Mouse (Mus musculus): ENCODE measurements around the gene Ssu2. TPM values are rescaled to one million over a fixed set of nuclear protein-coding genes. Genes with fewer than 3 reads are reported as not detected.

Gene Ssu2
- polyA plus RNA-seq, 1 experiment from 2014 or later = 1.4 TPM

DNA sequence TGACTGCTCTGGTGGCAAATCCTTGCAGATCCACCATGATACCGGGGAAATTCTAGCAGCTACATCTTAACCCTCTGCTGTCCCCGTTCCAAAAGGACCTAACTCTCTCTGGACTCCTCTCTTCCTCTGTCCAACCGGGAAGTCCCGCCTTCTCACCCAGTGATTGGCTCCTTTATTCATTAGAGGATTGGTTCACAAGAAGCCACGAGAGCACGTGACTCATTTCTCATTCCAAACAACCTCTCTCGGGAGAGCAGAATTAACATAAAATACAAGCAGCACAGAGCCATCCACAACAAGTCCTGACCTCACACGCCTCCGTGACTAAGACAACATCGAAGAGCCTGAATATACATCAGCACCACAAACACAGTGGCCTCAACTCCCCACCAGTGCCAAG is 22.5 kb downstream of the Ssu2 start:
- Histone ChIP-seq H3K4me3 (ENCODE audit: low read depth, low read length) (no peak overlapping the region), H3K9me3 (replicated peaks; ENCODE audit: control insufficient read depth, low read length) (no peaks in the 10 kb centered on the region), H3K36me3 (replicated peaks; ENCODE audit: control insufficient read depth, insufficient read depth, low read depth, low read length) (no peaks in the 10 kb centered on the region), H3K27me3 (ENCODE audit: control insufficient read depth, insufficient read depth, low read length) (no peaks in the 10 kb centered on the region), H3K4me1 (ENCODE audit: control insufficient read depth, insufficient read depth, low read length) (no peaks in the 10 kb centered on the region), H3K4me2 (ENCODE audit: low read depth, low read length) (no peak overlapping the region), H3K27ac (replicated peaks; ENCODE audit: low read depth, low read length) (no peak overlapping the region), H3K9ac (replicated peaks; ENCODE audit: low read length) (no peak overlapping the region)
- DNase-seq (ENCODE audit: low spot score) (no peak), ATAC-seq (replicated peaks; ENCODE audit: insufficient number of reproducible peaks, low FRiP score, low TSS enrichment, low read depth) (no peak)
- 84% methylated on average over 10 of the region's 10 CpGs for WGBS

DNA sequence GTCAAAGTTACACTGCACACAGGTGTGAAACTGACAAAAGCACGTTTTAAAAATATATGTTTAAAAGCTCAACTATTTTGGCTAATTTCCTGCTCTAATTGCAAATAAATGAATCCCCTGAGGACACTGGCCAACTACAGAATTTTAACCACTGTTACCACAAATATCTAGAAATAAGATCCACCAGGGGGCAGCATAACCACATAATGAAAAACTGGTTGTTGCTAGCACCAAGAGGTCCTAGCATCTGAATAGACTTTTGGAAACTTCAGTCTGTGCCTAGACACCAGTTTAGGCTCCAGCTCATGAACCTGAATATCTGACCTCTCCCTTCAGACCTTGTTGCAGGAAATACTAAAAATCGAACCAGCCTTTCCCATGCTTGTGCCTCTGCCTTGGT is 23.2 kb downstream of the Ssu2 start:
- Histone ChIP-seq H3K9me3 (replicated peaks; ENCODE audit: control insufficient read depth, low read length) (no peaks in the 10 kb centered on the region), H3K27ac (replicated peaks; ENCODE audit: low read depth, low read length) (no peak overlapping the region), H3K4me2 (ENCODE audit: low read depth, low read length) (no peak overlapping the region), H3K4me3 (ENCODE audit: low read depth, low read length) (no peak overlapping the region), H3K27me3 (ENCODE audit: control insufficient read depth, insufficient read depth, low read length) (no peaks in the 10 kb centered on the region), H3K4me1 (ENCODE audit: control insufficient read depth, insufficient read depth, low read length) (no peaks in the 10 kb centered on the region), H3K36me3 (replicated peaks; ENCODE audit: control insufficient read depth, insufficient read depth, low read depth, low read length) (no peaks in the 10 kb centered on the region), H3K9ac (replicated peaks; ENCODE audit: low read length) (no peak overlapping the region)
- no peak for ATAC-seq (replicated peaks; ENCODE audit: insufficient number of reproducible peaks, low FRiP score, low TSS enrichment, low read depth)
- 49% methylated on average over 2 of the region's 2 CpGs for WGBS
- peak; percentile 80 for DNase-seq (ENCODE audit: low spot score)

DNA sequence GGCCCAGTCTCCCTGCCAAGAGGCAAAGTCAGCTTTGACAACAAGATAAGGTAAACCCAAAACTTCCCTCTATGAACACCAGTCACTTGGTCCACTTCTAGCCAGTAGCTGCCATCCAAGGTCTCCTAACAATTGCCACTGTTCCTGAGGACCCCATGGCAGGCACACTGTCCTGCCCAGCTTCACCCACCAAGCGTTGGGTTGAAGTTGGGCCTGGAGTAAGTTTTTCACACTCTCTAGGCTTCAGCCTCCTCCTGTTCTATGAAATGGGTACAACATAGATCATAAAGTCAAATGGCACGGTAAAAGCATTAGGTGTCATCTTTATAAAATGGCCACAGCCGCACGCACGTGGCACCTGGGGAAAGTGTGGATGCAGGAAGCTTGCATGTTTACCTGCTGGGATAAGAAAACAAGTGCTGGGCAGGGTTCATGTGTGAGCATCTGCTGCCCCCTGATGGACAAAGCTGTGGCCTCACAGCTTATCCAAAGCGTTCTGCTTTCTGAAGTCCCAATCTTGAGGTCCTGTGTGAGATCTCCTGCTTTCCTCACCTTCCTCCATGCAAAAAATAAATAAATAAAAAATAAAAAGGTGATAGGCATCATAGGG is 25.4 kb downstream of the Ssu2 start:
- Histone ChIP-seq H3K27me3 (ENCODE audit: control insufficient read depth, insufficient read depth, low read length) (no peaks in the 10 kb centered on the region), H3K9me3 (replicated peaks; ENCODE audit: control insufficient read depth, low read length) (no peaks in the 10 kb centered on the region), H3K36me3 (replicated peaks; ENCODE audit: control insufficient read depth, insufficient read depth, low read depth, low read length) (no peaks in the 10 kb centered on the region), H3K4me3 (ENCODE audit: low read depth, low read length) (no peak overlapping the region), H3K9ac (replicated peaks; ENCODE audit: low read length) (no peak overlapping the region), H3K4me2 (ENCODE audit: low read depth, low read length) (no peak overlapping the region), H3K27ac (replicated peaks; ENCODE audit: low read depth, low read length) (no peak overlapping the region), H3K4me1 (ENCODE audit: control insufficient read depth, insufficient read depth, low read length) (no peaks in the 10 kb centered on the region)
- 37% methylated on average over 6 of the region's 6 CpGs for WGBS
- ATAC-seq (replicated peaks; ENCODE audit: insufficient number of reproducible peaks, low FRiP score, low TSS enrichment, low read depth) (0 out of 2 replicates have a peak, but pooled peaks have one; percentile 47), DNase-seq (ENCODE audit: low spot score) (peak; percentile 75)

DNA sequence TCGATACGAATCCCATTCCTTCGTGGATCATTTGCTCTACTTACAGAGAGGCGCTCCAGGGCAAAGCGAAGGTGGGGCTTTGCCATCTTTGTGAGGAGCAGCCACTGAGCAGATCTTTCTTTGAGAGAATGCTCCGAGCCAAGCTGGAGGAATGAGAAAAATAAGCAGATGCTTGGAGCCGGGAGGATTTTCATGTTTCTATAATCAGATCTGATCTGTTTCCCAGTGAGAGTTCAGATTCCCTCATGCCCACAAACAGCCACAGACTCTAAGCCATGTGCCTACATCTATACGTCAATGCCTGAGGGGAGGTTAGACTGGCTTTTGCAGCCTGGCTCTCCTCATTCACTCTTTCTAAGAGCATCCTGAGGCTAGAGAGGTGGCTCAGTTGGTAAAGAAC is 27.1 kb downstream of the Ssu2 start:
- DNase-seq (ENCODE audit: low spot score) (no peak), ATAC-seq (replicated peaks; ENCODE audit: insufficient number of reproducible peaks, low FRiP score, low TSS enrichment, low read depth) (no peak)
- Histone ChIP-seq H3K4me2 (ENCODE audit: low read depth, low read length) (no peak overlapping the region), H3K4me1 (ENCODE audit: control insufficient read depth, insufficient read depth, low read length) (no peaks in the 10 kb centered on the region), H3K9ac (replicated peaks; ENCODE audit: low read length) (no peak overlapping the region), H3K36me3 (replicated peaks; ENCODE audit: control insufficient read depth, insufficient read depth, low read depth, low read length) (no peaks in the 10 kb centered on the region), H3K4me3 (ENCODE audit: low read depth, low read length) (no peak overlapping the region), H3K27ac (replicated peaks; ENCODE audit: low read depth, low read length) (no peak overlapping the region), H3K27me3 (ENCODE audit: control insufficient read depth, insufficient read depth, low read length) (no peaks in the 10 kb centered on the region), H3K9me3 (replicated peaks; ENCODE audit: control insufficient read depth, low read length) (no peaks in the 10 kb centered on the region)
- WGBS = 86% methylated on average over 8 of the region's 8 CpGs

DNA sequence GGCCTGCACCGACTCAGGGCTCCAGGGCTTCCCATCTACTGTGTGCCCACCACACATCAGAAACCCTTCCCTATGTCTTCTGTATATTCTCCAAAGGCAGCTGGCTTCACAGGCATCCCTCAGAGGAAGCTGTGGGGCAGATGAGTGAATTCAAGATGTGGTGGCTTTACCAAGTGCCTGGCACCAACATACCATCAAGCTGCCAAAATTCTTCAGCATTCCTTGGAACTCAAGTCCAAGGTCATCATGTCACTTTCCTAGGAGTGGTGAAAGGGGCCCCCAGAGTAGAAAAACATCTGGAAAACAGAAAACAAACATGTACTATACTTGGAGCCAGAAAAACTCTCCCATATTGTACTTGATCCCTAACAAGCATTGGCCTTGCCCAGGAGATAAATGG is 28.5 kb downstream of the Ssu2 start:
- Histone ChIP-seq H3K9ac (replicated peaks; ENCODE audit: low read length) (no peak overlapping the region), H3K27me3 (ENCODE audit: control insufficient read depth, insufficient read depth, low read length) (no peaks in the 10 kb centered on the region), H3K4me3 (ENCODE audit: low read depth, low read length) (no peak overlapping the region), H3K27ac (replicated peaks; ENCODE audit: low read depth, low read length) (no peak overlapping the region), H3K36me3 (replicated peaks; ENCODE audit: control insufficient read depth, insufficient read depth, low read depth, low read length) (no peaks in the 10 kb centered on the region), H3K4me1 (ENCODE audit: control insufficient read depth, insufficient read depth, low read length) (no peaks in the 10 kb centered on the region), H3K9me3 (replicated peaks; ENCODE audit: control insufficient read depth, low read length) (no peaks in the 10 kb centered on the region), H3K4me2 (ENCODE audit: low read depth, low read length) (no peak overlapping the region)
- ATAC-seq (replicated peaks; ENCODE audit: insufficient number of reproducible peaks, low FRiP score, low TSS enrichment, low read depth) (no peak), DNase-seq (ENCODE audit: low spot score) (no peak)
- 90% methylated on average over 1 of the region's 1 CpGs for WGBS

DNA sequence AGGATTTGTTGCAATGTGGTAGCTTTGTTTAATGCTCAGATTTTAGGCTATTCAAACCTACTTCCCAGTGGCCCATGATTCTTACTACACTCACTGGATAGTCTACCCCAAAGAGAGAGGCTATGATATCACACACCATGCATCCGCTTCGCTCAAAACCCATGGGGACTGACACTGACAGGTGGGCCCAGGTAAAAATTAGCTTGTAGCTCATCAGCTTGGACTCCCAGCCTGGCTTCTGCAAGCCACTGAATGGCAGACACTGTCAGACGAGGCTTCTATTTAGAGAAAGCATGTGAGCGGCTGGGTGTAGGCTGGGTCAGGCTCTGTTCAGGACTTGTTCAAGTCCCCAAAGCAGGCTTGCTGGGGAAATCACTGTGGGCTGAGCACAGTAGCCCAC is 37.4 kb downstream of the Ssu2 start:
- Histone ChIP-seq H3K27ac (replicated peaks; ENCODE audit: low read depth, low read length) (no peak overlapping the region), H3K4me1 (ENCODE audit: control insufficient read depth, insufficient read depth, low read length) (no peaks in the 10 kb centered on the region), H3K9me3 (replicated peaks; ENCODE audit: control insufficient read depth, low read length) (no peaks in the 10 kb centered on the region), H3K36me3 (replicated peaks; ENCODE audit: control insufficient read depth, insufficient read depth, low read depth, low read length) (no peaks in the 10 kb centered on the region), H3K9ac (replicated peaks; ENCODE audit: low read length) (no peak overlapping the region), H3K4me3 (ENCODE audit: low read depth, low read length) (no peak overlapping the region), H3K4me2 (ENCODE audit: low read depth, low read length) (no peak overlapping the region), H3K27me3 (ENCODE audit: control insufficient read depth, insufficient read depth, low read length) (no peaks in the 10 kb centered on the region)
- DNase-seq (ENCODE audit: low spot score) (no peak), ATAC-seq (replicated peaks; ENCODE audit: insufficient number of reproducible peaks, low FRiP score, low TSS enrichment, low read depth) (no peak)
- 94% methylated on average over 4 of the region's 4 CpGs for WGBS

DNA sequence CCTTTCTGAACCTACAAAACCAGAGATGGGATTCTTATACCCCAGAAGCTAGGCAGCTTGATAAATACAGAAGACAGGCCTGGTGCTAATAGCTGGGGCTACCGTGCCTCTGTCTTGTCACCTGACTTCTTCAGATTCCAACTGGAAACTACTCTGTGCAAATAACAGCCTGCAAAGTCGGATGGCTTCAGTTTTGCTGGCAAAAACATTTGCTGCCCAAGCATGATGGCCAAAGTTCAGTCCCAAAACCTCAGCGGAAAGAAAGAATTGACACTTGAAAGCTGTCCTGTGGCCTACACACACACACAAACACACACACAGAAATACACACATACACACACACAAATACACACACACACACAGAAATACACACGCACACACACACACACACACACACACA is 48.8 kb downstream of the Ssu2 start:
- H3K27me3 ChIP-seq (ENCODE audit: control insufficient read depth, insufficient read depth, low read length) = no peaks in the 10 kb centered on the region
- H3K9ac ChIP-seq (replicated peaks; ENCODE audit: low read length) = no peak overlapping the region
- no peaks in the 10 kb centered on the region for H3K4me1 ChIP-seq (ENCODE audit: control insufficient read depth, insufficient read depth, low read length)
- ATAC-seq (replicated peaks; ENCODE audit: insufficient number of reproducible peaks, low FRiP score, low TSS enrichment, low read depth) = no peak
- no peak overlapping the region for H3K27ac ChIP-seq (replicated peaks; ENCODE audit: low read depth, low read length)
- no peaks in the 10 kb centered on the region for H3K36me3 ChIP-seq (replicated peaks; ENCODE audit: control insufficient read depth, insufficient read depth, low read depth, low read length)
- 77% methylated on average over 4 of the region's 4 CpGs for WGBS
- H3K4me3 ChIP-seq (ENCODE audit: low read depth, low read length) = no peak overlapping the region
- no peaks in the 10 kb centered on the region for H3K9me3 ChIP-seq (replicated peaks; ENCODE audit: control insufficient read depth, low read length)
- no peak for DNase-seq (ENCODE audit: low spot score)
- no peak overlapping the region for H3K4me2 ChIP-seq (ENCODE audit: low read depth, low read length)

DNA sequence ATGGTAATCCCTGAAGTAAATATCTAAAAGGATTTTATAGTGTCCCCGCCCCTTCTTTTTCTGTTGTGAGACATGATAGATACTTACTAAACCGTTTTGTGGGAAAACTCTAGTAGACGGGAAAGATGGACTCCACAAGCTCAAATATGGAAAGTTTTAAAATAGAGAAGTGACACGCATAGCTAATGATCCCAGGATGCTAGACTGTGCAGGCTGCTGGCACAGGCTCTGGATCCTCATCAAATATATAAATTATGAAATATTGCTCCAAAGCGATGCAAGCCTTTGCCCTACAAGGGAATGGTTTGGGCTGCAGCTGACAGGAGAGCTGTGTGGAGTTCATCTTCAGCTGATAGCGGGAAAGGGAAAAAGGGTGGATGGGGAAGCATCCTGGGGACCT is 50.2 kb downstream of the Ssu2 start:
- no peaks in the 10 kb centered on the region for H3K4me1 ChIP-seq (ENCODE audit: control insufficient read depth, insufficient read depth, low read length)
- no peaks in the 10 kb centered on the region for H3K36me3 ChIP-seq (replicated peaks; ENCODE audit: control insufficient read depth, insufficient read depth, low read depth, low read length)
- DNase-seq (ENCODE audit: low spot score) (no peak), ATAC-seq (replicated peaks; ENCODE audit: insufficient number of reproducible peaks, low FRiP score, low TSS enrichment, low read depth) (no peak)
- no peaks in the 10 kb centered on the region for H3K27me3 ChIP-seq (ENCODE audit: control insufficient read depth, insufficient read depth, low read length)
- no peak overlapping the region for H3K9ac ChIP-seq (replicated peaks; ENCODE audit: low read length)
- no peak overlapping the region for H3K27ac ChIP-seq (replicated peaks; ENCODE audit: low read depth, low read length)
- H3K4me2 ChIP-seq (ENCODE audit: low read depth, low read length) = no peak overlapping the region
- no peak overlapping the region for H3K4me3 ChIP-seq (ENCODE audit: low read depth, low read length)
- no peaks in the 10 kb centered on the region for H3K9me3 ChIP-seq (replicated peaks; ENCODE audit: control insufficient read depth, low read length)
- WGBS = 86% methylated on average over 6 of the region's 6 CpGs

All from embryonic facial prominence, embryonic 11.5 days (tissue).